Mouse (Mus musculus) ovary, postnatal 36 days (tissue): ENCODE data around the gene Got1.

Source experiments
- DNase-seq: peaks from one replicate; pipeline ENCODE4 v3.0.0; 2022; ENCODE audit warnings: low spot score, mixed read lengths

The Got1 gene

DNA sequence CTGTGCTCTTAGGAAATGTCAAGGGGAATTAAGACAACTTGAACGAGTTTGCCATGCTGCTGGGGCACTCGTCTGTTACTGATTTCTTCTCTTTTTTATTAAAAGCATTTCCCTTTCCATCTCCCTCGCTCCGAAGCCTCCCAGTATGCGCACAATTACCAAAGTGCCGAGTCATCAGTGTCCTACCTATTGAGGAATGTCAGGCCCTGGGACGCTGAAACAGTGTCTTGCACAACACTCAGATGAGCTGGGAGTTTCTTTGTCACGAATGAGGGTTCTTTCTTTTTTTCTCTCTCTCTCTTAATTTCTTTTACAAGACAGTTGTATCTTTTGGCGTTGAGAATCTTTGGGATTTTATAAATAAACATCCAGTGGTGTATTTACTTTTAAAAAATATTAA, 43.9 kb downstream of the Got1 start:
- DNase-seq: no peak

GRCm38 (mm10) chr19:43479431-43479830, 45.0 kb downstream of the Got1 start:
- DNase-seq: no peak

DNA sequence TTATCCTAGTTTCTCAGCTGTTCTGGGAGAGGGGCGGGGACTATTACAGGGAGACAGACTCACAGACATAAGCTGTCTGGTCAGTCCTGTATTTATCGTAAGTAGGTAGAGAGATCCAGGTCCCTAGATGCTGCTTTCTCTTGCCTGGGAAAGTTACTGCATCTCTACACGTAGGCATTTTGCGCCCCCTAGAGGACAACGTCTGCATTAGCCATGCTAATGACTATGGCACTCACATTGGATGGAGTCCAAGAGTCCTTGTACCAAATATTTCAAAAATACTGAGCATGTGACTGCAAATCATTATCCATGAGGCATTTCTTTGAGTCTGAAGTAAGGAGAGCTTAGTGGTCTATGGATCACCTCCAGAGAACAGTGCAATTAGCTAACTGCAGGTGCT, 45.5 kb downstream of the Got1 start:
- peak; percentile 64 for DNase-seq

GRCm38 (mm10) chr19:43477436-43477835, 47.0 kb downstream of the Got1 start:
- no peak for DNase-seq

DNA sequence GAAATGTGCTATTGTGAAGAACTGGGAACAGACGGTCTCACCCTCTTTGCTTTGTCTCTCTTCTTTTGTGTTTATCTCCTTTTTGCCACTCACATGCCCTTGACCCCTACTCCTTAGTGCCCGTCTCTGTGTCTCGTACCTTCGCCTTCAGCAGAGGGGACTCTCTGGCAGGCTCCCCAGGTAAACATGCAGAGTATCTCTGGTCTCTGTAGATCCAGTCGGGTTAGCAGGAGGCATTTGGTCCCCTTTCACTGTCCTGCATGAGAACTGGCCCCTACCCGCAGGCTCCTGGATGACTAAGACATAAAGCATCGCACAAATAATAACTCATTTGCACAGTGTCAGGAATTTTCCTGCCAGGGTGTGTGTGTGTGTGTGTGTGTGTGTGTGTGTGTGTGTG, 48.3 kb downstream of the Got1 start:
- DNase-seq: peak; percentile 47

DNA sequence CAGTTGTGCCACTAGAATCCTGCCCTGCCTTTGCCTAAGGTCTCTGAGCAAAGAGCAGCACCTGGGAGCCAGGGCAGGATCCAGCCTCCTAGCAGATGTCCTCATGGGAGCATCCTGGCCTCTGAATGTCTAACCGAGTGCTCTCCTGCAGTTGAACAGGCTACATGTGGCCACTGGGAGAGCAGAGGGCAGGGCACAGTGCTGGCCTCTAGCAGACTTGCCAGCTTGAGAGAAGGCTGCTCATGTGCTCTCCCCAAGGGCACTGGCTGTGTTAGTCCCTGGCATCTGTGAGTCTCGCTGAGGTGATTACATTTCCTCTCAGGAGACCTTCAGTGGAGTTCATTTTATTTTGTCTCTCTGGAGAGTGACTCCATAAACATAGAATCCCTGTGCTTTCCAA, 48.8 kb downstream of the Got1 start:
- peak; percentile 62 for DNase-seq

- no peak for DNase-seq
These were observed 51.6 kb downstream of the Got1 start for GRCm38 (mm10) chr19:43472781-43473180.

GRCm38 (mm10) chr19:43472331-43472730, 52.1 kb downstream of the Got1 start:
- DNase-seq: no peak

GRCm38 (mm10) chr19:43469333-43469732, 55.1 kb downstream of the Got1 start:
- no peak for DNase-seq

DNA sequence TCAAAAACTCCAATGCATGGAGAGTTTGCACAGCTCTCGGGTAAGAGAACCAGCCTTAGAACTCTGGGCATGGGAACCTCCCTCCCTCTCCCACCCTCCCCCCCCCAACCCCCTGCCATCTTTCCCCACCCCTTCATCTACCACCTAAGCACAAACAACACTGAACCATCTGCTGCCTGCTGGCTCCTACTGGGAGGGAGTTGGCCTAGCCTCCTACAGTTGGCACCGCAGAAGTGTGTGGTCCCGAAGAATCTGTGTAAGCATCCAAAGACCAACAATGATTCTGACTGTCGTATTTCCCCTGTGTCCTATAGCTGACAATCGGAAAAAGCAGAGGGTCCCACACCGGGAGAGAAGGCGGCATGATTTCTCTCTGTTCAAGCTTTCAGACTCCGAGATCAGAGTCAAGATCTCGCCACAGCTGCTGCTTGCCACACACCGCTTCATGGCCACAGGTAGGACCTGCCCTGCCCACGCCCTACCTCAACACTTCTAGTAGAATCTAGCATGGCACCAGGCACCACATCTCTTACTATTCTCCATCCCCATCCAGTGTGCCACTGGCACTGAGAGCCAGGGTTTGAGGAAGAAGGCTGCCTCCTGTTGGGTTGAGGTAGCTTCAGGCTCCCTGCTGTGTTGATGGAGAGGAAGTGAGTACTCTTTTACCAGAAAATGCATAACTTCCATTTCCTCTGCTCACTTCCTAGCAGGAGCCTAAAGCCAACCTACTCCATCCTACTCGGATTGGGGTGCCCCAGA, 56.3 kb downstream of the Got1 start:
- DNase-seq: no peak

- DNase-seq: no peak
These were observed 58.7 kb downstream of the Got1 start for GRCm38 (mm10) chr19:43465601-43466255.

GRCm38 (mm10) chr19:43465076-43465475, 59.3 kb downstream of the Got1 start:
- DNase-seq: no peak

GRCm38 (mm10) chr19:43464294-43464687, 60.1 kb downstream of the Got1 start:
- no peak for DNase-seq

DNA sequence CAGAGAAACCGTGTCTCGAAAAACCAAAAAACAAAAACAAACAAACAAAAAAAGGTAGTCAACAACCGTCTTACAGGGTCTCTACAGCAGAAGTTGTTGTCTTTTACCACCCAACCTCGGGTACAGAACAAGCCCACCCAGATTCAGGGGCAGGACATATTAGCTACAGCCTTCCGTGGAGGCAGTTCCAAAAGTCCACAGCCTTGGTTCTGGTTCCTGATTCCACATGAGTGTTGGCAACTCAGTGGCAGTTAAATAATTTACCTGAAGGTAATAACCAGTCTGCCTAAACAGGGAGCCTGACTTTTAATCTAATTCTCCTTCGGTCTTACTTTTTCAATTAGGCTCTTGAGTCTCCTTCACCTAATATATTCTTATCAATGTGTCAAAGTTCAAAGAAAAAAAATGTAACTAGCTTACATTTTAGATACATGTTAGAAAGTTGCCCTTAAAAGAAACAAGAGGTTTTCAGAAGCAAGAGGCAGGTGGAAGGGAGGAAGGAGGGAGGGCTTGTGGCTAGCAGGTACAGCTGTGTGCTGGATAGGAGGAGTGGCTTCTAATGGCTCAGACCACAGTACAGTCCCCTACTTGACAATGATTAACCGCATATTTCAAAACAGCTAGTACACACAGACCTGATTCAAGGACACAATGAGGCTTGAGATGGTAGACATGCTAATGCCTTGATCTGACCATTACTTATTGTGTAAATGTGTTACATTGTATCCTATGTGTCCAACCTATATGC, 60.7 kb downstream of the Got1 start:
- DNase-seq: no peak

DNA sequence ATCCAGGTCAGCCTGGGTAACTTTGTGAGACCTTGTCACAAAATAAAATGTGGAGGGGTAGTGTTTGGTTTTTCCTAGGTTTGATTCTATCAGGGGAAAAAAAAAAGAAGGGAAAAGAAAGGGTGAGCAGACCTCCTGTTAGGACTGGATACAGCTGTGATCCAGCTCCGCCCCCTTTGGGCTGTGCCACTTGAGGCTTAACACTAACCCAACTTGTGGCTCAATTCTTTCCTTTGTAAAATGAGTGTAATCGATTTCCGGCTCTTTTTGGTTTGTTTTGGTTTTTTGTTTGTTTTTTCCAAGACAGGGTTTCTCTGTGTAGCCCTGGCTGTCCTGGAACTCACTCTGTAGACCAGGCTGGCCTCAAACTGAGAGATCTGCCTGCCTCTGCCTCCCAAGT, 62.3 kb downstream of the Got1 start:
- DNase-seq: no peak

DNA sequence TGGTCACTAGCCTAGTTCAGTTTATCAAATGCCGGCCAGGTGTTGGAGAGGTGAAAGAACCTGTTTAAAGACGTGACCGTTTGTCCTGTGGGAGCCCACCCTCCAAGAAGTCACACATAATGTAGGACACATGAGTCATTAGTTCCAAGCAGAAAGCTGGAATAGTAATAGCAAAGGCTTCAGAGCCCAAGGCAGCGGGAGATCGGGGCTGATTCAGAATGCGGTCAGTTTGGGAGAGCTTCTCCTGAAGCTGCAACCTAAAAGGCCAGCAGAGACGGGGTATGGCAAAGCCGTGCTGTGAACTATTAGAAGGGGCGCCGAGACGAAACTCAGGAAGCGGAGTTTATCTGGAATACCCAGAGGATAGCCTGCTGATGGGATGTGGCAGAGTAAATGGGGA, 63.9 kb downstream of the Got1 start:
- DNase-seq: no peak

- no peak for DNase-seq
These were observed 64.5 kb downstream of the Got1 start for GRCm38 (mm10) chr19:43459948-43460347.

GRCm38 (mm10) chr19:43453025-43453424, 71.4 kb downstream of the Got1 start:
- no peak for DNase-seq

GRCm38 (mm10) chr19:43452176-43452575, 72.2 kb downstream of the Got1 start:
- no peak for DNase-seq

DNA sequence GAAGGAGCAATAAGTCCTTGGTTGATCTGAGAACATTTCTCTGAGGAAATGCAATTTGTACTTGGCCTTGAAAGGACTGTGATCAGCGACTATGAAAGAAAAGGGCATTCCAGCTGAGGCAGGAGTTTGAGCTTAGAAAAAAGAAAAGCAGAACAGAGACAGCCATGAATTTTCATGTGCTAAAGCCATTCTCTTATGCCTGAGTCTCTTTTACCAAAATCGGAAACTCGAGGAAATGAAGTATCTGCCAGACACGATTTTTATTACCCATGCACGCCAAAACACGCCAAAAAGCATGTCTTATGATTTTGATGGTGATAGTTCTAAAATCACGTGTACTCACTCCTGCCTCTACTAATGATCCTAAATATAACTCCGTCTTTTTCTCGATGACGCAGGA, 72.8 kb downstream of the Got1 start:
- no peak for DNase-seq
